Mouse (Mus musculus): ENCODE results near the gene Dnah9. TPM values are rescaled to one million over a fixed set of nuclear protein-coding genes. Genes with fewer than 3 reads are reported as not detected.

The Dnah9 gene
- total and polyA plus RNA-seq, 2 experiments from 2014 or later, result 2.7 to 3.5 TPM

DNA sequence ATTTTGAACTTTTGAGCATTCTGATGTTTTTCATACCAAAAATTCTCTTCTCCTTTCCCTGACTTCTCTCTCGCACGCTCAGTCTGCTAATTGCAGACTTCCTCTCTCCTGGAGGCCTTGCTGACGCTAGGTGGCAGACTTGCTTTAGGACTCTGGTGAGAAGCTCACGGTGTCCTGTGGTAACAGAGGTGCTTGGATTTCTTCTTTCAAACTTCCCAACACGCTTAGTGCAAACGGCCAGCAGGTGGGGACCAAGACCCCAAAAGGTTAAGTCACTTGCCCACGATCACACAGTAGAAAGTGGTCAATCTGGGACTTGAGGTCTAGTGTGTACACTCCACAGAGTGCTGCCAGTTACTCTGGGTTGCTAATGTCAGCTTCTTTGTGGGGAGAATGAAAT is 347.5 kb downstream of the Dnah9 start:
- 5% methylated on average over 7 of the region's 7 CpGs for WGBS
- peak; percentile 79 for ATAC-seq
- no peaks in the 10 kb centered on the region for H3K4me1 ChIP-seq (ENCODE audit: insufficient read depth, low read length)
- H3K4me3 ChIP-seq (ENCODE audit: low read length), result no peak overlapping the region
- H3K36me3 ChIP-seq (ENCODE audit: insufficient read depth, low read length), result peaks cover 14% of the 10 kb centered on the region
- H3K27ac ChIP-seq, result no peak overlapping the region
- H3K27me3 ChIP-seq (ENCODE audit: insufficient read depth, low read length), result no peaks in the 10 kb centered on the region
- no peaks in the 10 kb centered on the region for H3K9me3 ChIP-seq (ENCODE audit: low read length)
- no peak overlapping the region for H3K9ac ChIP-seq (replicated peaks; ENCODE audit: low read length)
- TF ChIP-seq CTCF (IDR thresholded peaks at IDR 0.05; ENCODE audit: low read depth), result peak; percentile 88
- peak; percentile 93 for DNase-seq (ENCODE audit: low spot score)
- no peak overlapping the region for H3K4me2 ChIP-seq (ENCODE audit: low read depth, low read length)

DNA sequence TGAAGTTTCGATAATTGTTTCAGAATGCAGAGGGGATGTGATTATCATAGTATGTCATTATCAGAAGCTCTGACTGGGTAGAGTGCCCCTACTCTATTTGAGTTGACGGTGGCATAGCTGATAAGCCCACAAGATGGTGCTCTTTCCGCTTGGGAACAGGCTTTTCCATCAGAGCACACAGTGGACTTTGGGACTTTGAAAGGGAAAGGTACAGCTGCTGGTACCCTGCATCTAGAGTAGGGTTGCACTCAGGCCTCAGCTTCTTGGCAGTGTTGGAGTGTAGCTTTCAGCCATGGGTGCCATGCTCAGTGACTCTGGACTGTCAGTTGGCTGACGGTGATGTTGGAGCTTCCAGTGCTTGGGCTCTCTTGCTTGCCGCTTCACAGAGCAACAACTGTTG is 348.1 kb downstream of the Dnah9 start:
- DNase-seq (ENCODE audit: low spot score), result peak; percentile 74
- 67% methylated on average over 5 of the region's 5 CpGs for WGBS
- Histone ChIP-seq H3K9ac (replicated peaks; ENCODE audit: low read length) (no peak overlapping the region), H3K27me3 (ENCODE audit: insufficient read depth, low read length) (no peaks in the 10 kb centered on the region), H3K4me3 (ENCODE audit: low read length) (no peak overlapping the region), H3K9me3 (ENCODE audit: low read length) (no peaks in the 10 kb centered on the region), H3K4me2 (ENCODE audit: low read depth, low read length) (no peak overlapping the region), H3K27ac (no peak overlapping the region), H3K4me1 (ENCODE audit: insufficient read depth, low read length) (no peaks in the 10 kb centered on the region), H3K36me3 (ENCODE audit: insufficient read depth, low read length) (peaks cover 16% of the 10 kb centered on the region)
- peak; percentile 56; the same call in 1 of the 2 replicates for ATAC-seq
- peak; percentile 85 for TF ChIP-seq CTCF (IDR thresholded peaks at IDR 0.05; ENCODE audit: low read depth)

DNA sequence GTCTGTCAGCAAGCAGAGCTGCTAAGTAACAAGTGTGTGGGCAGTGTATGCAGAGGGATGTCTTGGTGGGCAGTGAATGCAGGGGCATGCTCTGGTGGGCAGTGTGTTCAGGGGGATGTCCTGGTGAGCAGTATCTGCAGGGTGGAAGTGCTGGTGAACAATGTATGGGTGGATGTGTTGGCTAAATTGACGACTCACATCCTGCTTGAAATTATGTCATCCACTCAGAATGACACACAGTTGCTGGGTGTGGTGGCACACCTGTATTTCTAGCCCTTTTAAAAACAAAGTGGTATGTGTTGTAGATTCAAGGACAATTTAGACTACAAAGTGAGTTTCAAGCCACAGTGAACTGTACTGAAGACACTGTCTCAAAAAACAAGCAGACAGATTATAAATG is 350.2 kb downstream of the Dnah9 start:
- H3K27ac ChIP-seq, result no peak overlapping the region
- no peak for ATAC-seq
- no peaks in the 10 kb centered on the region for H3K4me1 ChIP-seq (ENCODE audit: insufficient read depth, low read length)
- H3K27me3 ChIP-seq (ENCODE audit: insufficient read depth, low read length), result no peaks in the 10 kb centered on the region
- H3K4me3 ChIP-seq (ENCODE audit: low read length), result no peak overlapping the region
- H3K36me3 ChIP-seq (ENCODE audit: insufficient read depth, low read length), result peaks cover 22% of the 10 kb centered on the region
- TF ChIP-seq CTCF (IDR thresholded peaks at IDR 0.05; ENCODE audit: low read depth), result no peak
- no peaks in the 10 kb centered on the region for H3K9me3 ChIP-seq (ENCODE audit: low read length)
- 68% methylated on average over 1 of the region's 1 CpGs for WGBS
- no peak overlapping the region for H3K9ac ChIP-seq (replicated peaks; ENCODE audit: low read length)
- H3K4me2 ChIP-seq (ENCODE audit: low read depth, low read length), result no peak overlapping the region
- no peak for DNase-seq (ENCODE audit: low spot score)

DNA sequence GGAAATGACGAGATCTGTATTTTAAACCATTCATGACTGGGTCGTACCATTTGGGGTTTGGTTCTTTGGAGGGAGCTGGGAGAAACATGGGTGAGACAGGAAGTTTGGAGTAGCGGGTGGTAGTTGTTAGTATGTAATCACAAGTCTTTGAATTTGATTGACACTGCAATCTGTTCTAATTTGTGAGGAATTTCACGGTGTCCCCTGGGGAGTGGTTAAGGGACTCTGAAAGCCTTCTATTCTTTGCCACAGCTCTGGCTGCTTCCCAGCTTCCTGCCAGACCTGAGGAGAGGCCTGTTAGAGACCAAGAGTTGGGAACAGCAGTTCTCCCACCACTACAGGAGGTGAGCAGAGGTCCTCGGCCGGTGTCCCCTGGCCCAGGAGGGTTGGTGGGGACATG is 352.1 kb downstream of the Dnah9 start:
- peaks cover 11% of the 10 kb centered on the region for H3K36me3 ChIP-seq (ENCODE audit: insufficient read depth, low read length)
- DNase-seq (ENCODE audit: low spot score), result no peak
- H3K4me3 ChIP-seq (ENCODE audit: low read length), result no peak overlapping the region
- H3K27ac ChIP-seq, result no peak overlapping the region
- WGBS, result 33% methylated on average over 6 of the region's 6 CpGs
- TF ChIP-seq CTCF (IDR thresholded peaks at IDR 0.05; ENCODE audit: low read depth), result no peak
- no peaks in the 10 kb centered on the region for H3K9me3 ChIP-seq (ENCODE audit: low read length)
- H3K4me1 ChIP-seq (ENCODE audit: insufficient read depth, low read length), result peaks cover 5% of the 10 kb centered on the region; the same call in 1 of the 2 replicates
- no peak for ATAC-seq
- no peaks in the 10 kb centered on the region for H3K27me3 ChIP-seq (ENCODE audit: insufficient read depth, low read length)
- H3K4me2 ChIP-seq (ENCODE audit: low read depth, low read length), result no peak overlapping the region
- H3K9ac ChIP-seq (replicated peaks; ENCODE audit: low read length), result no peak overlapping the region

DNA sequence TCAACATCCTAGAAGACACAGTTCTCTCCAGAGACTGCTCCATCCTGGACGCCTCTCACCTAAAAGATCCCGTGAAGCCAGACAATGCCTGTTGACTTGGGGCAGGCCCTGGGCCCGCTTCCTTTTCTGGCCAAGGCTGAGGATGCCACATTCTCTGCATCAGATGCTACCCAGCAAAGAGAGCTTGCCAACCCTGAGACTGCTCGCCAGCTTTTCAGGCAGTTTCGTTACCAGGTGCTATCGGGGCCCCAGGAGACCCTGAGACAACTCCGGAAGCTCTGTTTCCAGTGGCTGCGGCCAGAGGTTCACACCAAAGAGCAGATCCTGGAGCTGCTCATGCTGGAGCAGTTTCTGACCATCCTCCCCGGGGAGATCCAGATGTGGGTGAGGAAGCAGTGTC is 354.0 kb downstream of the Dnah9 start:
- H3K9me3 ChIP-seq (ENCODE audit: low read length), result no peaks in the 10 kb centered on the region
- H3K27ac ChIP-seq, result no peak overlapping the region
- ATAC-seq (no peak), DNase-seq (ENCODE audit: low spot score) (peak; percentile 11)
- WGBS, result 71% methylated on average over 9 of the region's 9 CpGs
- no peak overlapping the region for H3K9ac ChIP-seq (replicated peaks; ENCODE audit: low read length)
- H3K4me2 ChIP-seq (ENCODE audit: low read depth, low read length), result no peak overlapping the region
- no peak overlapping the region for H3K4me3 ChIP-seq (ENCODE audit: low read length)
- peaks cover 5% of the 10 kb centered on the region; the same call in 1 of the 2 replicates for H3K4me1 ChIP-seq (ENCODE audit: insufficient read depth, low read length)
- H3K27me3 ChIP-seq (ENCODE audit: insufficient read depth, low read length), result no peaks in the 10 kb centered on the region
- TF ChIP-seq CTCF (IDR thresholded peaks at IDR 0.05; ENCODE audit: low read depth), result no peak
- H3K36me3 ChIP-seq (ENCODE audit: insufficient read depth, low read length), result peaks cover 11% of the 10 kb centered on the region

DNA sequence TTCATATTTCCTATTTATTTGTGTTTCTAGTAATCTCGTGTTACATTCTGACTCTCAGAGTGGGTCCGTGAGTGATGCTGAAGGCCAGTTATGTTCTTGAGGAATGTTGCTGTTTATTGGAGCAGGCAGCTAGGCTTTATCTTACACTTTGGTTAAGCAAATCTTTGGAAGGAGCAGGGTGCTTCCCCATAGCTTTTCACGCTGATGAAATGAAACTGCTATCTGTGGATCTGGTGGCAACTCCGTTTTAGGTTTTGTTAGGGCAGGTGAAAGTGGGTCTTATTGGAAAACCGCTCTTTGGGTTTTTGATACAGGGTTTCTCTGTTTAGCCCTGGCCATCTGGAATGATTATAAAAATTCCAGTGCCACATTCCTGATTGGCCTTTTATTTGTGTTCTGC is 356.3 kb downstream of the Dnah9 start:
- Histone ChIP-seq H3K4me1 (ENCODE audit: insufficient read depth, low read length) (peaks cover 5% of the 10 kb centered on the region; the same call in 1 of the 2 replicates), H3K36me3 (ENCODE audit: insufficient read depth, low read length) (peaks cover 11% of the 10 kb centered on the region), H3K4me3 (ENCODE audit: low read length) (no peak overlapping the region), H3K4me2 (ENCODE audit: low read depth, low read length) (no peak overlapping the region), H3K27me3 (ENCODE audit: insufficient read depth, low read length) (no peaks in the 10 kb centered on the region), H3K9ac (replicated peaks; ENCODE audit: low read length) (no peak overlapping the region), H3K9me3 (ENCODE audit: low read length) (no peaks in the 10 kb centered on the region), H3K27ac (no peak overlapping the region)
- DNase-seq (ENCODE audit: low spot score) (no peak), ATAC-seq (no peak)
- no peak for TF ChIP-seq CTCF (IDR thresholded peaks at IDR 0.05; ENCODE audit: low read depth)
- WGBS, result 37% methylated on average over 5 of the region's 5 CpGs

DNA sequence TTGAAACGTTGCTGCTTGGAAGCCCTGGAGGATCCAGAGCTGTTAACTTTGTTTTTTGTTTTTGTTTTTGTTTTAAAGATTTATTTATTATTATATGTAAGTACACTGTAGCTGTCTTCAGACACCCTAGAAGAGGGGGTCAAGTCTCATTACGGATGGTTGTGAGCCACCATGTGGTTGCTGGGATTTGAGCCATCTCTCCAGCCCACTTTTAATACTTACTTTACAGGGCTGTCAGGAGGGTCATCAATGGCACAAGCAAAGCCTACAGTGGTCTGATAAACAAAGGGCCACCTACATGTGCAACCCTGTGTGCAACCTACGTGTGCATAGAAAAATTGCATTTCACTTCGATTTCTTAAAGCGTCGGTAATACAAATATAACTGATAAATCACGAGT is 360.8 kb downstream of the Dnah9 start:
- 49% methylated on average over 7 of the region's 7 CpGs for WGBS

More for the DNA sequence above, 360.8 kb downstream of the Dnah9 start:
- peak overlapping the region; percentile 90 for H3K4me3 ChIP-seq (ENCODE audit: low read length)
- H3K9ac ChIP-seq (replicated peaks; ENCODE audit: low read length), result peak overlapping the region; percentile 78
- H3K36me3 ChIP-seq (ENCODE audit: insufficient read depth, low read length), result no peaks in the 10 kb centered on the region
- H3K4me1 ChIP-seq (ENCODE audit: insufficient read depth, low read length), result peaks cover 5% of the 10 kb centered on the region
- no peaks in the 10 kb centered on the region for H3K9me3 ChIP-seq (ENCODE audit: low read length)
- peak overlapping the region; percentile 98 for H3K4me2 ChIP-seq (ENCODE audit: low read depth, low read length)
- peak overlapping the region; percentile 81; the same call in 1 of the 2 replicates for H3K27ac ChIP-seq
- DNase-seq (ENCODE audit: low spot score), result no peak
- TF ChIP-seq CTCF (IDR thresholded peaks at IDR 0.05; ENCODE audit: low read depth), result no peak
- ATAC-seq, result peak; percentile 13; the same call in 1 of the 2 replicates
- H3K27me3 ChIP-seq (ENCODE audit: insufficient read depth, low read length), result no peaks in the 10 kb centered on the region

All from hindbrain, postnatal 0 days (tissue).